Mouse (Mus musculus) embryonic facial prominence, embryonic 10.5 days (tissue): Measurements from ENCODE around the gene Sh3rf1. TPM values are rescaled to one million over a fixed set of nuclear protein-coding genes. Genes with fewer than 3 reads are reported as not detected.

Experiments
- DNase-seq: peaks from one replicate; pipeline ENCODE4 v3.0.0-alpha.2; 2017; ENCODE audit warnings: low spot score
- H3K27ac ChIP-seq: fragments of 300-500 bp; sonication (generic); replicated peaks from 2 replicates; pipeline ENCODE4 v1.5.1; 2016; ENCODE audit warnings: mild to moderate bottlenecking
- H3K27me3 ChIP-seq: fragments of 300-500 bp; sonication (generic); replicated peaks from 2 replicates; pipeline ENCODE4 v1.6.1; 2016; ENCODE audit warnings: low read depth, mild to moderate bottlenecking; ENCODE audit not compliant: poor library complexity, severe bottlenecking
- H3K36me3 ChIP-seq: fragments of 300-500 bp; sonication (generic); replicated peaks from 2 replicates; pipeline ENCODE4 v1.6.1; 2016; ENCODE audit warnings: mild to moderate bottlenecking, moderate library complexity
- H3K4me1 ChIP-seq: fragments of 300-500 bp; sonication (generic); 2 replicates; pipeline ENCODE4 v1.6.1; 2016
- H3K4me3 ChIP-seq: fragments of 300-500 bp; sonication (generic); 2 replicates; pipeline ENCODE4 v1.5.1; 2016; ENCODE audit warnings: mild to moderate bottlenecking, moderate library complexity
- H3K9me3 ChIP-seq: fragments of 300-500 bp; sonication (generic); 2 replicates; pipeline ENCODE4 v1.6.1; 2016; ENCODE audit warnings: mild to moderate bottlenecking
- WGBS: fragments of 180-500 bp; shearing (Covaris S2); methylation state at CpG from one replicate; pipeline ENCODE4 v1.1.7; 2016; 5-methylcytosine and 5-hydroxymethylcytosine counted together
- polyA plus RNA-seq: library from polyadenylated mRNA; unstranded; fragments of >200 nt; fragmentation: Nextera tagmentation; extraction: Ambion mirVana; gene quantifications from 2 replicates; pipeline ENCODE4 v1.2.1, GENCODE M21; 2016

Gene Sh3rf1
- polyA plus RNA-seq, 1 experiment from 2014 or later, result 17.0 TPM

DNA sequence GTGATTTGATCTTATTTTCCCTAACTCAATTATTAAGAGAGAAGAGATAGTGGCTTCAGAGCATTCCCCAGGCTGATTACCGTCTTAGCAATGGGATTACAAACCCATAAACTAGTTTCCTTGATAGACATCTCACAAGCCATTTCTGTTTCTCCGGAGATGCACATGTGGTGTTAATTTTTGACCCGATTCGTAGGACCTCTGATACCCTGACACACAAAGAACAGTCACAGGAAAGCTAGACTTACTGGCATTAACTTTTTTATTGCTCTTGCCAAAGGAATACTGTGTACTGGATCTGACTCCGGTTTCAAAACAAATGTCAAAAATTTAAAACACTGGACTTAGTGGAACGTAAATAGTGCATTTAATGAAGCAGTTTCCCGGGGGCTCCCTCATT is 62.2 kb downstream of the Sh3rf1 start:
- Histone ChIP-seq H3K27me3 (no peaks in the 10 kb centered on the region), H3K36me3 (no peaks in the 10 kb centered on the region), H3K4me3 (peak overlapping the region; percentile 13; the same call in 1 of the 2 replicates), H3K4me1 (peaks cover 84% of the 10 kb centered on the region), H3K9me3 (no peaks in the 10 kb centered on the region), H3K27ac (peak overlapping the region; percentile 59; the same call in 1 of the 2 replicates)
- 30% methylated on average over 7 of the region's 7 CpGs for WGBS
- DNase-seq, result no peak

DNA sequence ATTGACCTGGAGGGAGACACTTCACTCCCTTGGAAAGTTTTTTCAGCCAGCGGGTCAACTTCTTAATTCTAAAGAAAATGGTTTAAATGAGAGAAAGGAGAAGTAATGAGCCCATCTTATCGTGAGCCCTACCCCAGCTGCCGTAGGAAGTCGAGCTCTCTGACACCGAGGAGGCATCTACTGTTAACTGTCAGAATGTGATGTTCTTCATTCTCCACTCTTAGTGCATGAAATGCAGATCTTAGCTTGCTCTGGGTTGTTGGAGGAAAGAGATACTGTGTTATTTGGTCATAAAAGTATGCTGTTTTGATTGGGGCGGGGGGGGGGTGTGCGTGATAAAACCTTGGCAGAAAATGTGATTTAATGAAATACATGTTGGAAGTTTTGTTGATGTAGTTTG is 62.7 kb downstream of the Sh3rf1 start:
- Histone ChIP-seq H3K4me1 (peaks cover 83% of the 10 kb centered on the region), H3K36me3 (0 out of 2 replicates have a peak, but pooled peaks cover under 1% of the 10 kb centered on the region), H3K9me3 (no peaks in the 10 kb centered on the region), H3K4me3 (peak overlapping the region; percentile 13; the same call in 1 of the 2 replicates), H3K27ac (peak overlapping the region; percentile 59; the same call in 1 of the 2 replicates), H3K27me3 (no peaks in the 10 kb centered on the region)
- DNase-seq, result no peak
- WGBS, result 40% methylated on average over 7 of the region's 7 CpGs

DNA sequence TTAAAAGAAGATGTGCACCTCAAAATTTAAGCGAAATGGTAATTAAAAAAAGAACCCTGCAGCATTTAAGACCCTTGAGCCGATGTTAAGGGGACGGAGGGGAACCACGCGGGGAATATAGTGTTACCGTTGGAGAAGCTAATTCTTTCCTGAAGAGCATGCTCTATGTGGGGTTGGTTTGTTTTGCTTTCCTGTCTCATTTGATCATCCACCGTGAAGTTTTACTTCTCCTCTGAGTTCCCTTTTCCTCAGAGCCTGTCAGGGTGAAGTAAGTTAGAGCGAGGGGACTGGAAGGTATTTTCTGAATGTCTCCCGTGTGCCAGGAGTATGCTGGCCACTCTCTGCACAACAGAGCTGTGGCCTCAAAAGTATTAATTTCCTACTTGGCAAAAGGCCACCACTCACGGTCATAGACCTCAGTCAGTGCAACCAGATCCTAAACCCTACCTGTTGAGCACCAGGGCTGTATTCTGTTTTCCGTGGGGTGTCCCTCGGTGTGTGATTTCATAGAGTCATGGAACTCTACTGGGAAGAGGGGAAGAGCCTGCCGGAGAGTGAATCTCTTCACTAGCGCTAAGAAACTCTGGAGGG is 63.2 kb downstream of the Sh3rf1 start:
- peaks cover 79% of the 10 kb centered on the region for H3K4me1 ChIP-seq
- peak overlapping the region; percentile 59; the same call in 1 of the 2 replicates for H3K27ac ChIP-seq

DNA sequence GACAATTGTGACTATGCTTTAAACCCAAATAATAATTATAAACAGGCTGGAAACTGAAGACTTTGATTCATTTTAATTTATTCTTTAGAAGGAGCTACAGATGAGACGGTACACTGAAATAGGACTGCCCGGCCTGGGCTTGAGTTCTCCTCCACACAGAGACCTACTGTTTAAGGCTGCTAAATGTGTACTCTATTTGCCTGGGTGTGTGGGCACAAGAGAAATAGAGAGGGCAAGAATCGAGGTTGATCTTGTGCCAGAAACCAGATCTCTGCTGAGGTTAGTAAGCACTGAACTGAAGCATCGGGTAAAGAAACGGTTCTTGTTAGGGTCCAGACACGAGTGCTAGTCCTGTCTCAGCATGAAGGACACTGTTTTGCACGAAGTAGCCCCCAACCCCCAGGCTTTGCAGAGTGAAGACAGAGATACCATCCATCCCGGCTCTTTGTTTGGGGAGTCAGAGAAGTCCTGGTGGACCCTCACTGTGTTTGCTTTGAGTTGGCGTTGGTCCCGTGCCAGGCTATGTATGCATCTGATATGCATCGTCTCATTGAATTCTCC is 64.4 kb downstream of the Sh3rf1 start:
- Histone ChIP-seq H3K36me3 (0 out of 2 replicates have a peak, but pooled peaks cover 11% of the 10 kb centered on the region), H3K27ac (0 out of 2 replicates have a peak overlapping the region, but pooled peaks have one; percentile 3), H3K4me1 (peaks cover 71% of the 10 kb centered on the region), H3K9me3 (no peaks in the 10 kb centered on the region), H3K27me3 (no peaks in the 10 kb centered on the region), H3K4me3 (no peak overlapping the region)
- DNase-seq, result no peak
- WGBS, result 74% methylated on average over 11 of the region's 11 CpGs

More for the DNA sequence above, 63.2 kb downstream of the Sh3rf1 start:
- peak; percentile 47 for DNase-seq
- Histone ChIP-seq H3K27me3 (no peaks in the 10 kb centered on the region), H3K9me3 (no peaks in the 10 kb centered on the region), H3K4me3 (no peak overlapping the region), H3K36me3 (0 out of 2 replicates have a peak, but pooled peaks cover 2% of the 10 kb centered on the region)
- 40% methylated on average over 14 of the region's 14 CpGs for WGBS

DNA sequence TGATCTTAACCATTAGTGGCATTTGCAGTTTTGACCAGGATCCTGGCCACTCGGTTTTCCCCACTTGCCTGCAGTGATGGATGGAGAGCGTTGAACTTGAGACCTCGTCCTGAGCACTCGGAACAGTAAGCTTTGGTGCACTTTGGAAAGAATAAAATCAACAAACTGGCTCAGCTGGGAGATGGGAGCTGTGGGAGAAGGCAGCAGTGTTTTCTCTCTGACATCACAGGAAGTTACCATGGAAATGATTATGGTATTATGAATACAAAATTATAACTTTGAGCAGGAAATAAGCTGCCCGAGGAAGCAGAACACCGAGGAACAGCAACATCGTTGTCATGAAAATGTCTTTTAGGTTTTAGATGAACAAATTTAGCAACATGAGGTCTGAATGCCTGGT is 65.0 kb downstream of the Sh3rf1 start:
- WGBS, result 49% methylated on average over 7 of the region's 7 CpGs
- H3K27me3 ChIP-seq, result no peaks in the 10 kb centered on the region
- H3K9me3 ChIP-seq, result no peaks in the 10 kb centered on the region
- no peak for DNase-seq
- H3K4me1 ChIP-seq, result peaks cover 69% of the 10 kb centered on the region
- H3K27ac ChIP-seq, result no peak overlapping the region
- H3K4me3 ChIP-seq, result no peak overlapping the region
- H3K36me3 ChIP-seq, result 0 out of 2 replicates have a peak, but pooled peaks cover 12% of the 10 kb centered on the region

DNA sequence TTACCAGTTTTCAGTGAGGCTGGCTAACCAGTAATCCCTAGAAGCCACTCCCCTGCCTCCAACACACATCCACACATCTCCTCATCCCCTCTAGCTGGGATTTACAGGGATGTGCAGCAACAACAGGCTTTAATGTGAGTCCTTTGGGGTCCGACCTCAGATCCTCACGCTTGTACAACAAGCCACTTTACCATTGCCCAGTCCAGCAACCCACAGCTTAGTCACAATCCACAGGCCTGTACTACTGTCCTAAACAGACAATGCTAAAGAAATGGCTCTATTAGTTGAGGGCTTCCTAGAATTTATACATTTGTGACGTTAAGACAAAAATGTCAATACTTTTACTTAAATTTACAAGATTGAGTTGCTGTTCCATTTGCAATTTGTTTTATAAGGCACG is 71.4 kb downstream of the Sh3rf1 start:
- no peaks in the 10 kb centered on the region for H3K9me3 ChIP-seq
- DNase-seq, result no peak
- no peaks in the 10 kb centered on the region for H3K27me3 ChIP-seq
- H3K4me3 ChIP-seq, result no peak overlapping the region
- H3K27ac ChIP-seq, result no peak overlapping the region
- WGBS, result 67% methylated on average over 4 of the region's 4 CpGs
- peaks cover 12% of the 10 kb centered on the region; the same call in 1 of the 2 replicates for H3K36me3 ChIP-seq
- peaks cover 33% of the 10 kb centered on the region for H3K4me1 ChIP-seq

DNA sequence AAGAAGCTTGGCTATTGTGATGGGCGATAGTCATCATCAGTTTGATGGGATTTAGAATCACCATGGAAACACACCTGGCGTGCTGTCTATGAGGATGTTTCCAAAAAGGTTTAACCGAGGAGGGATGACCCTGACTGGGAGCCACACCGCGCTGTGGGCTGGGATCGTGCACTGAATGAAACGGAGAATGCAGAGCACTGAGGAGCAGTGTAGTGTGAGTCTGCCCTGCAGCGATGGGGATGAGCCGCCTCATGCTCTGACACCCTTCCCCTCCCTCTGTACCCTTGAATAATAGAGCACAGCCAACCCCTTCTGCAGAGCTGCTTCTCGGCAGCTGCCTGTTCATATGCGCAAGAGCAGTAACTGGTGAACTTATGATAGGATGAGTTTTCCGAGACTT is 71.8 kb downstream of the Sh3rf1 start:
- Histone ChIP-seq H3K27me3 (no peaks in the 10 kb centered on the region), H3K27ac (no peak overlapping the region), H3K36me3 (peaks cover 12% of the 10 kb centered on the region; the same call in 1 of the 2 replicates), H3K4me3 (no peak overlapping the region), H3K9me3 (no peaks in the 10 kb centered on the region), H3K4me1 (peaks cover 33% of the 10 kb centered on the region)
- no peak for DNase-seq
- 30% methylated on average over 12 of the region's 12 CpGs for WGBS

DNA sequence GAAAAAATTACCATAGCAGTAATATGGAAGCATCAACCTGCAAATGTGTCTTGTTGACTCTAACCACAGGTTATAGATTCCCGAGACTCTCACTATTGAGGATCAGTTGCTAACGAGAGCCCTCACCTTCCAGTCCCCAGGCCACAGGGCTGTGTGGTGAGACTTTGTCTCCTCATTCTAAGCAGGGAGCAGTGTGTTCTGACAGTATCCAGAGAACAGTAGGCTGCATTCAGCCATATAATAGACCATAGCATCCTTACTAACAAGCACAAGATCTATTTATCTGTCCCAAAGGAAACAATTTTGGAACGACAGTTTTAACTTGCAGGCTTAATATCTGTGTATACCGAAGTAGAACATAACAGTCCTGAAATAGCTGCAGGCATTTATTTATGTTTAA is 75.2 kb downstream of the Sh3rf1 start:
- no peak overlapping the region for H3K4me3 ChIP-seq
- H3K27me3 ChIP-seq, result no peaks in the 10 kb centered on the region
- no peaks in the 10 kb centered on the region; the same call in 1 of the 2 replicates for H3K36me3 ChIP-seq
- WGBS, result 50% methylated on average over 4 of the region's 4 CpGs
- H3K9me3 ChIP-seq, result no peaks in the 10 kb centered on the region
- DNase-seq, result no peak
- no peak overlapping the region for H3K27ac ChIP-seq
- H3K4me1 ChIP-seq, result peaks cover 36% of the 10 kb centered on the region

DNA sequence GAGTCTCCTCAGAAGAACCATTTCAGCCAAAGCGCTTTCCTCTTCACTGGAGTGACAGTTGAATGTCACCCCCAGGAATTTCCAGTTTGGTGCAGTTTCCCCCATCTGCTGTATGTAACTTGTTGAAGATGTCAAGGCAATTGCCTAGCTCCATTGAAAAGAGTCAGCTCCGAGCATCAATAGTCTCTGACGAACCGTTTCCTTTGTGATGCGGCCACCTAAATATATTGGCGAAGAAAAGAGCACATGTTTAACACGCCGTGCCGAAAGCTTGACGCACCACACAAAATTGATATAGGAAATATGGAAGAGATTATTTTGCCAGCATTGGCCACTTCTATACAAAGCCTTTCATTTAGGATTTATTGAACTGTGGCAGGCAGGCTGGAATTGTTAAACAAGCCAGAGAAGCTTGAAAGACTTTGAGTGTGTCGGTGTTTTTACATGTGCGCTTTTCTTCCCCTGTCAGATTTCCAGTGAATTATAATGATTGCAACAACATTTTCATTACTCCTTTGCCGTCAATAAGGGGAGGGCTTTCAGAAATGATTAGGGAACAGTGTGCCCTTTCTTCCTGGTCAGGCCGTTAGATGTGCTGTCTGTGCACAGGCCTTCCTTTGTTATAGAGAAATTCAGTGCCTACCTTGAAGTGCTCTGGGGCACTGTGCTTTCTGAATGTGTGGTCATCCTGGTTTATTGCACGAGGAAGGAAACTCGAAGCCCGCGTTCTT is 77.8 kb downstream of the Sh3rf1 start:
- Histone ChIP-seq H3K36me3 (no peaks in the 10 kb centered on the region; the same call in 1 of the 2 replicates), H3K27me3 (no peaks in the 10 kb centered on the region), H3K4me1 (peaks cover 26% of the 10 kb centered on the region), H3K9me3 (no peaks in the 10 kb centered on the region), H3K4me3 (no peak overlapping the region), H3K27ac (peak overlapping the region; percentile 62)
- no peak for DNase-seq
- 64% methylated on average over 18 of the region's 18 CpGs for WGBS

DNA sequence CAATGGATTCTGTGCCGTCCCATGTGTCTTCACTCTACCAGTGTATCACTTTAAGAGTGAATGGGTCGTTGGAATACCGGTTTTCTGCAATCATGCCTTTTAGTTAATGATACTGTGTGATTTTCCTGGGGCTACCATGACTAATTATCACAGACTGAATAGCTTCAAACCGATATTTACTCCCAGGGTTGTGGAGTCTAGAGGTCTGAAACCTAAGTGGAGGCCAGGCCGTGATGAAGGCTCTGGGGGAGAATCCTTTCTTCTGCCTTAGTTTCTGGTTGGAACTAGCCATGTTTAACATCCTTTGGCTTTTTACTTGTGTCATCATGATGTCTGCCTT is 78.3 kb downstream of the Sh3rf1 start:
- Histone ChIP-seq H3K4me3 (no peak overlapping the region), H3K27me3 (no peaks in the 10 kb centered on the region), H3K4me1 (peaks cover 29% of the 10 kb centered on the region), H3K36me3 (no peaks in the 10 kb centered on the region; the same call in 1 of the 2 replicates), H3K27ac (peak overlapping the region; percentile 62), H3K9me3 (no peaks in the 10 kb centered on the region)
- no peak for DNase-seq
- WGBS, result 53% methylated on average over 5 of the region's 5 CpGs

DNA sequence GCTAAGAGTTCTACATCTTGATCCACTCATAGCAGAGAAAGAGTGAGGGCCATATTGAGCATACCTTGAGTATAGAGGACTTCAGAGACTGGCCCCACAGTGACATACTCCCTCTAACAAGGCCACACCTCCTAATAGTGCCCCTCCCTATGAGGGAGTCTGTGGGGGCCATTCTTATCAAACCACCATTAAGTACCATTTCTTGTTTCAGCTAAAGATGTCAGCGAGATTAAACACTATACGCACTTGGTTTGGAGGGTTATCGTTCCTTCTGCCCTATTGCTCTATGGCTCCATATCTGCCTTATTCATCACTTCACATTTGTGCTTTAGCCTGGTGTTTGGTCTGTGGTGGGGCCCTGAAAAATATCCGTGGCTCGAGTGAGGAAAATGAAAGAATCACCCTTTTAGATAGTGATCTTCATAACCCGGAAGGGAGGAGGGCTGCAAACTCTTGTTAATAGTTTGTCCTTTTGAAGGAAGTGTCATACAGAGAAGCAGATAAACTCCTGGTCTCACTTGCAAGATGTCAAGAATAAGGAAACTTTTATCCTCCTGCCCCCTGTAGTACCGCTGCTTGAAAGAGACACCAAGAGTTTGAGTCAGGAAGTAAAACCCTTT is 81.9 kb downstream of the Sh3rf1 start:
- H3K4me3 ChIP-seq, result no peak overlapping the region
- H3K9me3 ChIP-seq, result no peaks in the 10 kb centered on the region
- H3K27ac ChIP-seq, result no peak overlapping the region
- H3K27me3 ChIP-seq, result no peaks in the 10 kb centered on the region
- H3K4me1 ChIP-seq, result peaks cover 46% of the 10 kb centered on the region
- no peaks in the 10 kb centered on the region for H3K36me3 ChIP-seq
- 90% methylated on average over 7 of the region's 7 CpGs for WGBS
- no peak for DNase-seq

DNA sequence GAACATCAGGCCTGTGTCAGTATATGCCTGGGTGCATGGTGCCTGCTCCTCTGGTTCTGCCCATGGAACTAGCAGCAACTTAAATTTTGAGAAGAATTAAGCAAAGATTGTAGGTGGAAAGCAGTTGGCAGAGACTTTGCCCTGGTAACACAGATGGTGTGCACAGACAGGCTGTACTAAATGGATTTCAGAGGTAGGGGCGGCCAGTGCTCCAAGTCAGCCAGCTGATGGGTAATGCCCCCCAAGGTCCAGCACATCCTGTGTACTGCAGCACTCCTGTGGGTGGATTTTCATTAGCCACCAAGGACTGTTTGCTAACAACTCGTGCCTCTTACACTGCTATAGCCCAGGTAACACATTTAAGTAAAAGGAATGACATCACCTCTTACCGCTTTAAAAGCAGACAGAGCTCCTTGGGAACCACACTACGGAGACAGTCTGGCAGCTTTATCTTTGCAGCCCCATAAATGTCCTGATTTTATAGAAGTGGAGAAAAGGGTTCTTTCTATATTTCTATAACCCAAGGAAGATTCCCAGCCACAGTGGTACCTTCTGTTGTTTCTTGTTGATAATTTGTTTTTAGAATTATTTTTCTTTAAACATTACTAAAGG is 82.9 kb downstream of the Sh3rf1 start:
- no peak overlapping the region for H3K4me3 ChIP-seq
- H3K27ac ChIP-seq, result no peak overlapping the region; the same call in 1 of the 2 replicates
- WGBS, result 91% methylated on average over 4 of the region's 4 CpGs

More for the DNA sequence above, 82.9 kb downstream of the Sh3rf1 start:
- DNase-seq, result no peak
- Histone ChIP-seq H3K9me3 (no peaks in the 10 kb centered on the region), H3K36me3 (no peaks in the 10 kb centered on the region), H3K4me1 (peaks cover 50% of the 10 kb centered on the region), H3K27me3 (no peaks in the 10 kb centered on the region)
